Mouse (Mus musculus) testis, adult 2 months (tissue): ENCODE results near the gene Rtn4rl1. TPM values are rescaled to one million over a fixed set of nuclear protein-coding genes. Genes with fewer than 3 reads are reported as not detected.

Experiments used
- H3K27ac ChIP-seq: fragments of 200-500 bp; 2 replicates; pipeline ENCODE4 v1.5.1; 2012; ENCODE audit warnings: low read depth, low read length; ENCODE audit not compliant: control insufficient read depth, insufficient read depth
- H3K27me3 ChIP-seq: fragments of 200-500 bp; 2 replicates; pipeline ENCODE4 v1.6.1; 2012; ENCODE audit warnings: mild to moderate bottlenecking, low read length, moderate library complexity; ENCODE audit not compliant: control insufficient read depth, insufficient read depth
- H3K36me3 ChIP-seq: fragments of 200-500 bp; 2 replicates; pipeline ENCODE4 v1.6.1; 2012; ENCODE audit warnings: mild to moderate bottlenecking, low read length; ENCODE audit not compliant: control insufficient read depth, insufficient read depth
- H3K4me1 ChIP-seq: fragments of 200-500 bp; 2 replicates; pipeline ENCODE4 v1.6.1; 2012; ENCODE audit warnings: low read length; ENCODE audit not compliant: control insufficient read depth, insufficient read depth
- H3K4me3 ChIP-seq: fragments of 200-500 bp; 2 replicates; pipeline ENCODE4 v1.5.1; 2012; ENCODE audit warnings: low read depth, mild to moderate bottlenecking, low read length, moderate library complexity, mixed read lengths; ENCODE audit not compliant: control insufficient read depth
- CTCF ChIP-seq: fragments of 200-500 bp; IDR thresholded peaks from 2 replicates; pipeline ENCODE4 v1.5.1; 2012; ENCODE audit warnings: low read depth, mild to moderate bottlenecking, inconsistent platforms, low read length, moderate library complexity; ENCODE audit not compliant: control insufficient read depth, insufficient read depth, insufficient replicate concordance
- POLR2A ChIP-seq: fragments of 200-500 bp; IDR thresholded peaks from 2 replicates; pipeline ENCODE4 v1.6.1; 2012; ENCODE audit warnings: low read depth, mild to moderate bottlenecking, inconsistent platforms, low read length, moderate library complexity; ENCODE audit not compliant: control insufficient read depth
- polyA plus RNA-seq: library from polyadenylated mRNA; depleted of rRNA; stranded (reverse); fragments of >200 nt; gene quantifications from 2 replicates; pipeline ENCODE4 v1.2.3, GENCODE M21; 2012

Rtn4rl1 gene
- polyA plus RNA-seq, 1 experiment: 3.3 TPM

DNA sequence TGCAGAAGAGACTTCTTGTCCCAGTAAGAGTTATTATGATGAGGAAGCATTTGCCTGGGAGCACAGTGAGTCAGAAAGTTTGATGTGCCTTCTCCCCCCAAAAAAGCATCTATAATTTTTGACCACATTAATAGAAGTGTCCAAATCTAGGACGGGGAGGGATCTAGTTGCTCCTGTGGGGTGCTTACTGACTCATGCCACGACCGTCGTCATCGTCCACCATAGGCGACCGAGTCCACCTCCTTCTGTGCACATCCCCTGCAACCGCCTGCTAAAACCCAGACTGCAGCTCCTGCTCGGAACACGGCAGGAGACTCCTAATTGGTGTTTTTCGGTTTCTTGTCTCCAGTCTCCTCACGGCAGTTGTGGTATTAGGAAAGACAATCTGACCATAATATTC is 30.5 kb downstream of the Rtn4rl1 start:
- H3K27me3 ChIP-seq: no peaks in the 10 kb centered on the region
- no peak overlapping the region for H3K4me3 ChIP-seq
- TF ChIP-seq POLR2A: no peak
- no peak for TF ChIP-seq CTCF
- H3K36me3 ChIP-seq: no peaks in the 10 kb centered on the region
- no peak overlapping the region for H3K27ac ChIP-seq
- peaks cover 2% of the 10 kb centered on the region; the same call in 1 of the 2 replicates for H3K4me1 ChIP-seq

DNA sequence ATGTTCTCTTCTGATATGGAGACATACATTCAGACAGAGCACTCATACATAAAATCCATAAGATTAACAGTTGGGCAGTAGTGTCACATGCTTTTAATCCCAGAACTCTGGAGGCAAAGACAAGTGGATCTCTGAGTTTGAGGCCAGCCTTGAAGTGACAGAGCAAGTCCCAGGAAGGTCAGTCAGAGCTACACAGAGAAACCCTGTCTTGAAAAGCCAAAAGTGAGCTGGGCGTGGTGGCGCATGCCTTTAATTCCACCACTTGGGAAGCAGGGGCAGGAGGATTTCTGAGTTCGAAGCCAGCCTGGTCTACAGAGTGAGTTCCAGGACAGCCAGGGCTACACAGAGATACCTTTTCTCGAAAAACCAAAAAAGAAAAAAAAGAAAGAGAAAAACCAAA is 31.3 kb downstream of the Rtn4rl1 start:
- H3K27ac ChIP-seq: no peak overlapping the region
- no peaks in the 10 kb centered on the region for H3K27me3 ChIP-seq
- TF ChIP-seq CTCF (no peak), POLR2A (no peak)
- no peak overlapping the region for H3K4me3 ChIP-seq
- H3K36me3 ChIP-seq: no peaks in the 10 kb centered on the region
- no peaks in the 10 kb centered on the region for H3K4me1 ChIP-seq

DNA sequence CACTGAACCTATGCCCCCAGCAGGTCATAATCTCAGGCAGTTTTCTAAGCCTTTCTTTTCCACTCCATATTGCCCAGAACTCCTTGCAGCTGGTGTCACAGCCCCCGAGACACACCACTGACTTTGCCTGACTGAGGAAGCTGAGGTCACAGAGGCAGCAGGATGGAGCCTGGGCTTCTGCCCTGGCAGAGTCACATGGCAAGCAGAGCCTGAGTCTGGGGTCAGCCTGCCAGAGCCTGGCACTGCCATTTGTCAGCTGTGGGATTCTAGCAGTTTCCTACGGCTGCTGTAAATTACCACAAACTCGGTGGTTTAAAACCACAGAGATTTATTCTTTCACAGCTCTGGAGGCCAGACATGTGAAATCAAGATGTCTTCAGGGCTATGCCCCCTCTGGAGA is 34.0 kb downstream of the Rtn4rl1 start:
- Histone ChIP-seq H3K4me1 (no peaks in the 10 kb centered on the region; the same call in 1 of the 2 replicates), H3K36me3 (no peaks in the 10 kb centered on the region), H3K27me3 (no peaks in the 10 kb centered on the region), H3K27ac (no peak overlapping the region), H3K4me3 (no peak overlapping the region)
- TF ChIP-seq CTCF (no peak), POLR2A (no peak)

DNA sequence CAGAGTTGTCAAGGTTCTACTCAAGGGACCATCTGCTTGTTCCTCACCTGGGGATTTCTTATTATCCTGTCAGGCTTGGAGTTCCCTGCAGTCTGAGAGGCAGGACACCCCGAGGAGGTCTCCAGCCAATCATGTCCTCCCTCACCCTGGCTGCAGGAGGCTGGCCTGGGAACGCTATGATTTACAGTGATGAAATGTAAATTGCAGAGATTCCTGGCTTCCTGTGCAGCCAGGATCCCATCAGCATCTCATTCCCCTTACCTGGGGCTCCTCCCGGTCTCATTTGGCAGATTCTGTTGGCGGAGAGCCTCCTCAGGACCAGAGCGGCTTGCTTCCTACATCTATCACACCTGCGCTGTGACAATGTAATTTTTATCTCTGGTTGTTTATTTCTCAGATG is 35.7 kb downstream of the Rtn4rl1 start:
- Histone ChIP-seq H3K27me3 (no peaks in the 10 kb centered on the region), H3K4me1 (peaks cover 6% of the 10 kb centered on the region), H3K4me3 (no peak overlapping the region), H3K36me3 (no peaks in the 10 kb centered on the region), H3K27ac (no peak overlapping the region)
- TF ChIP-seq CTCF: no peak
- TF ChIP-seq POLR2A: no peak

DNA sequence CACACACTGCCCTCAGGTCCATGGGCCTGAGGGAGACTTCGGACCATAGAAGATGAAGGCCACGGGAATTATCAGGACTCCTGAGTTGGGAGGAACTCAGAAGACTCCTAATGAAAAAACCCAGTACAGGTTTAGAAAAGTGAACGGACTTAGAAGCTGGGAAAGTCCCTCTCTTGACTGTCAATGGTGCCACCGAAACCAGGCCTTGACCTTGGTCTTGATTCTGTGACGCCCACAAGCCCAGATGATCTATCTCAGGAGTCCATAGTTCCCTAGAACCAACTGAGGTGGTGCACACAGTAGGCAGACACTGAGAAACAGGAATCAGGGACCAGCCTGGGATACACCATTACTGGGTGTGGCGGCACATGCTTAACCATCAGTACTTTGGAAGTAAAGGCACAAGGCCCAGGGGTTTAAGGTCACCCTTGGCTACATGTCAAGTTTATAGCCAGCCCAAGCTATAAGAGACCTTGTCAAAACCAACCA is 36.7 kb downstream of the Rtn4rl1 start:
- H3K4me1 ChIP-seq: peaks cover 16% of the 10 kb centered on the region
- H3K36me3 ChIP-seq: no peaks in the 10 kb centered on the region
- TF ChIP-seq CTCF (no peak), POLR2A (no peak)
- H3K27me3 ChIP-seq: no peaks in the 10 kb centered on the region
- no peak overlapping the region for H3K27ac ChIP-seq
- H3K4me3 ChIP-seq: no peak overlapping the region

DNA sequence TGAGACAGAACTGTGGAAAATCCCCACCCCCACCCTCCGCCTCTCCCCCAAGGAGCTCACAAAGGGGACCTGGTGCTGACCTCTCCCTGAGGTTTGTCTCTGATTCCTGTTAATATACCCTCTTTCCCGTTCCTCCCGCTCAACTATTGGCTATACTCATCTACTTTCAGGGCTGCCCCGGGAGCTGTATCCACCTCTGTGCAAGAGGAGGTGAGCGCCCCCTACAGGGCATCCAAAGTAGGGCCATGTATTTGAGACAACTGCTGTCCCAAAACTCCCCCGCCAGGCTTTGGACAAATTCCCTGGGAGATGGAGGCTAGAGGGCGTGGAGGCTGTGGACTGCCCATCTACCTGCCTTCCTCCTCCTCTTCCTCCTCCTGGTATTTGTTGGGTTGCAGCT is 38.2 kb downstream of the Rtn4rl1 start:
- Histone ChIP-seq H3K4me1 (peaks cover 16% of the 10 kb centered on the region), H3K4me3 (no peak overlapping the region), H3K27ac (no peak overlapping the region), H3K36me3 (no peaks in the 10 kb centered on the region), H3K27me3 (no peaks in the 10 kb centered on the region)
- TF ChIP-seq POLR2A (no peak), CTCF (peak; percentile 77)

DNA sequence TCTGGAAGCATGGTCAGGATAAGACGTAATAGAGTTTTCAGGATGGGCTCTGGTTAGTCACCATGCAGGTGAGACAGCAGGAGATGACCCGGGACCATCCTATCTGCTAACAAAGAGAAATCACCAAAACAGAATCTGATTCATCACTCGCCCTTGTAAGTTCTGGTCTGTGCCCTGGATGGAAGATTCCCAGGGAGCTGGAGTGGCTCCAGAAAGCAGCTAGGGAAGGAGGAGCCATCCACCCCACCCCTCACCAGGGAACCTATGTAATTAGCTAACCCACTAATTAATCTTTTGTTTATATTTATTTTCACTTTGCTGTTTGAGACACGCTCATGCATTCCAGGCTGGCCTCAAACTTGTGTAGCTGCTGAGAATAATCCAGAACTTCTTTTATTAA is 38.9 kb downstream of the Rtn4rl1 start:
- no peak overlapping the region for H3K27ac ChIP-seq

DNA sequence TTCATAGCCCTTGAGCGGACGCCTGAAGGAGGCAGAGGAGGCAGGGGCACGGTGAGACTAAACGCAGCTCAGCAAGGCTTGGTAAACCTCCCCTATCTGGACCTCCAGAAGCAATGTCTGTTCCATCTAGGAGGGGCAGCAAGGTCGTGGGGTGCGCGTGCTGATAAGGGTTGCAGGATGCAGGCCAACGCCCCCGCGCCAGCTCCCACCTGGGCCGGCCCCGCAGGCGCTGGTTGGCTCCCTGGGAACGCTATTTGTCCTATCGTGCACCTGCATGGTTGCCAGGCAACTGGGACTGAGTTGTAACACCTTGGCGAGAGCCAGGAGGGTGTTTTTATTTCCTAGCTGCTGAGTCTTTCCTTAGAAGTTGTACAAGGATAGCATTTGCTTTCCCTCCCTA is 41.2 kb downstream of the Rtn4rl1 start:
- Histone ChIP-seq H3K36me3 (no peaks in the 10 kb centered on the region), H3K27ac (no peak overlapping the region), H3K27me3 (no peaks in the 10 kb centered on the region), H3K4me3 (no peak overlapping the region), H3K4me1 (peaks cover 16% of the 10 kb centered on the region)
- TF ChIP-seq CTCF: no peak
- TF ChIP-seq POLR2A: 0 out of 2 replicates have a peak, but pooled peaks have one; percentile 22

More for the DNA sequence above, 38.9 kb downstream of the Rtn4rl1 start:
- Histone ChIP-seq H3K4me3 (no peak overlapping the region), H3K27me3 (no peaks in the 10 kb centered on the region), H3K36me3 (no peaks in the 10 kb centered on the region), H3K4me1 (peaks cover 16% of the 10 kb centered on the region)
- TF ChIP-seq CTCF: no peak
- TF ChIP-seq POLR2A: no peak
